Mouse (Mus musculus) CD8-positive naive resting alpha-beta T cell, adult 2 months (primary cell): ENCODE data around the gene Cdkl3.

Source experiments
- DNase-seq, 2 experiments: peaks; one replicate each; pipeline ENCODE4 v3.0.0; 2022; ENCODE audit warnings: low read depth in 2 of 2, low spot score in 2 of 2

The Cdkl3 gene

GRCm38 (mm10) chr11:52075794-52076633, 72.0 kb downstream of the Cdkl3 start:
- peak; percentile 52 to 58 for DNase-seq

- no peak for DNase-seq
Measured at GRCm38 (mm10) chr11:52076742-52077352, 72.8 kb downstream of the Cdkl3 start.

DNA sequence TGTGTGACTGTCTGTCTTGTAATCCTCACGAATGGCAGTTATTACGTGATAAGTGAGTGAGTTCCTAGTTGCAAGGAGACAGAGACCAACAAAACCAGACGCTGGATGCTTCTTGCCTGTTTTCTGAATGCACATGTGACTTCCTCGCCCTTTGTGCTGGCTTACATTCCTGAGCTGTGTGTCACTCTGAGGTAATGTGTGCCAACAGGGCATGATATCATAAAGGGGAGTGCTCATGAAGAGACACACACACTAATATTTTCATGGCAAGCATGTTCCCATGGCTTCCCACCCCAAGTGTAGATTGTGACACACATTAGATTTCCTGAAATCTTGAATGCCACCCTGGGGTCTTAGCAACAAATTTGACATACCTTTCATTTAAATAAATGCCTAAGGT, 73.9 kb downstream of the Cdkl3 start:
- DNase-seq, result no peak

DNA sequence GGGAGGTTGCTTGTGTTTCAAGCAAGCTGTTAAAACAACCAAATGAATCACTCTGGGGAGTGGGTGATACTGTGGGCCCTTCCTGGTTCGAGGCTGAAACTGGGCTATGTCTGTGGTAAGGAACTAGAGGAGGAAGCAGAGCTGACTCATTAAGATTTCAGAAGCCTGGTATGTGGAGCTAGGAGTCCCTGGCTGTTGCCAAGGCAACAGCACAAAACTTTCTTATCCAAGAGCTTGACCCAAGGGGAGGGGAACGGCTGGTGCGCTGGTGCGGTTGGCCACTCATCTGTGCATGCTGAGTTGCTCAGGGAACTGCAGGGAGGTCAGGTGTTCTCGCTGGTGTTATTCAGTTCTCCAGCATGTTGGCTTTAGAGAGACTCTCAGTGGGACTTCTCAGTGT, 76.0 kb downstream of the Cdkl3 start:
- DNase-seq, result no peak

DNA sequence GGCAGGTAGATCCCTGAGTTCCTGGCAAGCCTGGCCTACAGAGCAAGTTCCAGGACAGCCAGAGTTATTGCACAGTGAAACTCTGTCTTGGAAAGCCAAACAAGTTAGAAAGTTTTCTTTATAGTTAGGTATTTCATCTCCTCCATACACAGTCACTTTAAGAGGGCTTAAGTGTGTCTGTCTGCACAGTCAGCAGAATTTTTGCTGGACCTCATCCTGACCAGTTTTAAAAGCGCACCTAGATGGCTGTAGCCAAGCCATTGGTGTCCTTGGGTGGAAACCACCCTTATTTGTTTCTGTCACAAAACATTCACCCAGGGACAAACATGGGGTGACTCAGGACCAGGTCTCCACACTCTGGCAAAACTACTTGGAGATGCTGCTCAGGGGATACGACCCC, 76.6 kb downstream of the Cdkl3 start:
- no peak for DNase-seq

DNA sequence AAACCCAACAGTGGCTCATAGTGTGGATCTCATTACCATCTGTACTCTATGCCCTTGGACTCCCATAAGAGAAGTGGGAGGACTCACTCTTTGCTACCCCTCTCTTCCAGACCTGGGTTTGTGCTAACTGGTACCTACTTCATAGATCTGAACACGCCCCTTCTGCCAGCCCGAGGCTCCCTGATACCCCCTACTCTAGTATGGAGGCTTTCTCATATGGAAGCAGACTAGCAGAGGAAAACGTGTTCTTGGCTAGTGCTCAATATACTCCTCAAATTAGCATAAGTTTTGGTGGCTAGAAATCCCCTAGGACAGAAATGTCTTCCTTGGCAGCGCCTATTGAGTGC, 81.8 kb downstream of the Cdkl3 start:
- DNase-seq, result no peak

GRCm38 (mm10) chr11:52086204-52086864, 82.3 kb downstream of the Cdkl3 start:
- DNase-seq, result no peak

DNA sequence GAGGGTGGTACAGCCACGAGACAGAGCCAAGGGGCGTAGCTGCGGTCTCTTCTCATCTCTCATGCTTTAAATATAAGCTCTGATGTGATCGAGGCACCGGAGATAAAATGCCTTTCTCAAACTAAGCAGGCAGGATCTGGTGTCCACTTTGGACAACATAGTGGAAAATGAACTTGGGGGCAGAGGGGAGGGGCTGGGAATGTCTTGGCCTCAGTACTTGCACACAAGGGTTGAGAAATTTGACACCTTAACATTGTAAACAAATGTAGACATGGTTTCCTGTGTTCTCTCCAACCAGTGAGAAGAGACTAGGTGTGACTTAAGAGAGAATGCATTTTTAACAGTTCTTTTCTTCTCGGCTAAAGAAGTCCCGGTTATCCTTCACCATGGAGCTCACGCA, 85.3 kb downstream of the Cdkl3 start:
- no peak for DNase-seq

DNA sequence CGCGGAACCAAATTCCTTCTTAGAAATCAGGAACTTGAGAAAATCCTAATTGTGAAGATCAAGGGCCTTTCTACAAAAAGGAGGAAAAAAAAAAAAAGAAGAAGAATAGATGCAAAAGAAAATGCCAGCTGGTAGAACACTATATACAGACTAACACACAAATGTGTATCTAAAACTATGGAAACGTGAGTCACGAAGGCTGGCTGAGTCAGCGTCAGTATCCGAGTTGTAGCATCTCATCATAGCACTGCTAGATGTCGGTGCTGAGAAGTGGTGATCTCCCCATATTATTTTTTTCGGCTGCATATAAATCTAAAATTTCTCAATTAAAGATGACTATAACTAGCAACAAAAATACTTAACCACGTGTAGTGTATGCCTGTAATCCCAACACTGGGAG, 87.2 kb downstream of the Cdkl3 start:
- no peak for DNase-seq

- no peak for DNase-seq
Measured at GRCm38 (mm10) chr11:52094568-52094967, 90.5 kb downstream of the Cdkl3 start.

- no peak for DNase-seq
Measured at GRCm38 (mm10) chr11:52097016-52097415, 93.0 kb downstream of the Cdkl3 start.

DNA sequence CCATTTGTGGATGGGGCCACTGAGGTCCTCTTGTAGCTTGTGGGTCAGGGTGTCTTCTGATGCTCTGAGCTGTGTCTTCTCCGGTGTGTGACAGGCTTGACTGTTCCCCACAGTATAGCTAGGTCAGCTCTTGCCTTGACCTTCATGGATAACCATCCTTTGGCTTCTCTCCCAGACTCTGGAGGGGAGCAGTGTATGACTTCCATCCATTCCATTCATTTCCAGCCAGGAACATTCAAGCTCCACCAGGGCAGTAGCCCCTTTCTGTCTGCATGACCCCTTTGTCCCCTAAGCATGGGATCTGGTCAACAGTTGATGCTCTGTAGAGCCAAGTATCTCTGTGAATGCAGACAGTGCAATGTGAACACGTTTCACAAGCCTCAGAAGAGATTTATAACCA, 93.6 kb downstream of the Cdkl3 start:
- no peak for DNase-seq

DNA sequence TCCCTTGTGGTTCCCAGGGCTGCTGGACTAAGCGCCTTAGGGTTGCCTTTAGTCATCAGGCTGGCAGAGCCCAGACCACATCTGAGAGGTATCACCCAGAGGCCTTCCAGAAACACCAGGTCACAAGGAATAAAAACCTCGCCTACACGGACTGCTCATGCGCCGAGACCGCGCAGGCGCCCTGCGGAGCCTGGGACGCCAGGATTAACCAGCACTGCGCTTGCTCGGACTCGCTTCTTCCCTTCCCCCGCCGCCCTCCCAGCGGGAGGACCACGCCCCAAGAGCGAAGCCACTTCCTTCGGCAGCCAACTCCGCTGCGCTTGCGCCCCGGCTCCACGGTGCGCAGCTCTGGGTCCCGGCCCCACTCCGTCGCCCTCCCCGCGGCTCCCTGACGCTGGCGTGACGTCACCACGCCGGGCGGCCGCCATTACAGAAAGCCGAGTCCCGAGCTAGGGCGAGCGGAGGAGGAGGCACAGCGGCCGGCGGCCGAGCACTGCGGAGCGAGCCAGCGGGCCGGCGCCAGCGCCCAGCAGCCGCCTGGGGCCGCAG, 94.5 kb downstream of the Cdkl3 start, which contains the start of gene Ppp2ca:
Ppp2ca (plus strand) TSS at position 284 of the 549 bp plus-strand sequence.
- peak; percentile 97 for DNase-seq

DNA sequence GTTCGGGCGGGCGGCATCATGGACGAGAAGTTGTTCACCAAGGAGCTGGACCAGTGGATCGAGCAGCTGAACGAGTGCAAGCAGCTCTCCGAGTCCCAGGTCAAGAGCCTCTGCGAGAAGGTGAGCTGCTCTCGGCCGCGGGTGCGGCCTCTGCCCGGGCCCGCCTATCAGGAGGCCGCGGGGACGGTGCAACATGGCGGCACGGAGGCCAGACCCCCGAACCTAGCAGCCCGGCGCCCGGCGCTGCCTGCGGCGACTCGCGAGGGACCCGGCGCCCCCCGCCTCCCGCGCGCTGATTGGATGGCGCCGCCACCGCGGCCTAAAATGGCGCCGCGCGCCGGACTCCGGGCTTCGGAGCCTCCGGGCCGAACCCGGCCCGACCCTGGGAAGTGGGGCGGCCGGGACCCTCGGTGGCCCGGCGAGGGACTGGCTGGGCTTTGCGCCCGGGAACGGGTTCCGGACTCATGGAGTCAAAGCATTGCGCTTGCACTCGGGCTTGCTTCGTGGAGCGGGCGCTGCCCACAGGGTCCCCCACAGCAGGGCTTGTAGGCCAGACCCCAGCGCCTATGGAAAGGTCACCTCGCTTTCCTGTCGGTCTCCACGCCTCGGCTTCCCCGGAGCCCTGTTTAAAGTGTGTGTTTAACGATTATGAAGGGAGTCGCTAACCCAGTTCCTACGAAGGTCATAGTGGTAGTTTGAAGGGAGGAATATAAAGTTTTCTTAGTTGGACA, 95.2 kb downstream of the Cdkl3 start:
- peak; percentile 47 to 53 for DNase-seq

GRCm38 (mm10) chr11:52099771-52100219, 95.8 kb downstream of the Cdkl3 start:
- DNase-seq, result no peak

GRCm38 (mm10) chr11:52102977-52103376, 99.0 kb downstream of the Cdkl3 start:
- DNase-seq, result no peak

DNA sequence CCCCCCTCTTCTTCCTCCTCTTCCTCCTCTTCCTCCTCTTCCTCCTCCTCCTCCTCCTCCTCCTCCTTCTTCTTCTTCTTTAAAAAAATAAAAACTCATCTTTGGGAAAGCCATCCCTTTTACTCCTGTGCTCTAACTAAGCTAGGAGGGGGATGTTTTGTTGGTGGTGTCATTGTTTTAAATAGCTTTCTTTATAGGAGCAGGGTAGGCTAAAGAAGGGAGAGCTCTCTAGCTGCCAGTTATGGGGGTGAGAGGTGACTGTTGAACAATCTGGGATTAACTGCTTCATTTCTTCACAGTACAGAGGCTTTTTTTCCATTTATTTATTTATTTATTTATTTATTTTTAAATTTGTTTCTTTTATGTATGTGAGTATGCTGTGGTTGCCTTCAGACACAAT, 101.5 kb downstream of the Cdkl3 start:
- no peak for DNase-seq

GRCm38 (mm10) chr11:52106037-52106436, 102.0 kb downstream of the Cdkl3 start:
- DNase-seq, result no peak

DNA sequence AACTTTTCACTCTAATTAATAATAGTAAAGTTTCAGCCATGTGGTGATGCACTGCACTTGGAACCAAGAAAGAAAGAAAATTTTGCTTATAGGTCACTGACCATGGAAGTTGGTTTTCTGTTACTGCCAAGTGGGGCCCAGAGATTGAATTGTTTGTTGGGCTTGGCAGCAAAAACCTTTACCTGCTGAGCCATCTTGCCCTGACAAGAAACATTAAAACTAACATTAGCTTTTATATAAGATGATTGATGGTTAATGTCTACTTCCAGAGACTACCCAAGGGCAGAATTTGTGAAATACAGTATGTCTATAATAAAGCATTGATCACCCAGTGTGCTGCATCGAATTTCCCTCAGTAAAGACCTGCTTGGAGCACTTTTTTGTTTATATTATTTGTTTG, 102.4 kb downstream of the Cdkl3 start:
- DNase-seq, result no peak

- DNase-seq, result no peak
Measured at GRCm38 (mm10) chr11:52108796-52109195, 104.8 kb downstream of the Cdkl3 start.

- peak in 1 of 2 experiments; percentile 29 for DNase-seq
Measured at GRCm38 (mm10) chr11:52109421-52109820, 105.4 kb downstream of the Cdkl3 start.
